Mouse (Mus musculus) lung, postnatal 0 days (tissue): Measurements from ENCODE around the gene Gm48551.

ENCODE experiments used
- CTCF ChIP-seq: IDR thresholded peaks from 2 replicates; pipeline ENCODE4 v1.5.1; 2016; ENCODE audit warnings: antibody characterized with exemption, mild to moderate bottlenecking
- EP300 ChIP-seq: IDR thresholded peaks from 2 replicates; pipeline ENCODE4 v1.6.1; 2016; ENCODE audit warnings: antibody characterized with exemption, mild to moderate bottlenecking, control low read depth

GRCm38 (mm10) chr10:81415549-81416310, 31.5 kb downstream of the Gm48551 start:
- TF ChIP-seq CTCF = no peak
- no peak for TF ChIP-seq EP300
